Mouse (Mus musculus): ENCODE data around the gene Ccdc157. TPM values are rescaled to one million over a fixed set of nuclear protein-coding genes. Genes with fewer than 3 reads are reported as not detected.
"Not testable (repeated sequence)": the region's sequence is repeated elsewhere in the genome, so short reads cannot be mapped to it uniquely, and the experiment has no call there.

Gene Ccdc157
- total RNA-seq, 2 experiments from 2014 or later: 0.42 to 5.8 TPM

GRCm38 (mm10) chr11:4134986-4135935, 24.8 kb downstream of the Ccdc157 start, which contains the start of gene Rnf215:
Gene Rnf215, plus strand, starts transcription at chr11:4135202.
- ATAC-seq (replicated peaks; ENCODE audit: low FRiP score, poor library complexity, severe bottlenecking): peak; percentile 83

GRCm38 (mm10) chr11:4134400-4134799, 25.7 kb downstream of the Ccdc157 start:
- ATAC-seq (replicated peaks; ENCODE audit: low FRiP score, poor library complexity, severe bottlenecking): no peak

GRCm38 (mm10) chr11:4133450-4133849, 26.6 kb downstream of the Ccdc157 start:
- ATAC-seq (replicated peaks; ENCODE audit: low FRiP score, poor library complexity, severe bottlenecking): no peak

- 0 out of 2 replicates have a peak, but pooled peaks have one; percentile 39 for ATAC-seq (replicated peaks; ENCODE audit: low FRiP score, poor library complexity, severe bottlenecking)
Measured at GRCm38 (mm10) chr11:4128461-4128860, 31.6 kb downstream of the Ccdc157 start.

GRCm38 (mm10) chr11:4127059-4127458, 33.0 kb downstream of the Ccdc157 start:
- no peak for ATAC-seq (replicated peaks; ENCODE audit: low FRiP score, poor library complexity, severe bottlenecking)

- ATAC-seq (replicated peaks; ENCODE audit: low FRiP score, poor library complexity, severe bottlenecking): peak; percentile 71
Measured at GRCm38 (mm10) chr11:4123922-4124321, 36.2 kb downstream of the Ccdc157 start.

GRCm38 (mm10) chr11:4122742-4123579, 37.1 kb downstream of the Ccdc157 start, which contains the start of gene Sec14l2:
Gene Sec14l2, minus strand, starts transcription at chr11:4123415.
- ATAC-seq (replicated peaks; ENCODE audit: low FRiP score, poor library complexity, severe bottlenecking): peak; percentile 28; the same call in 1 of the 2 replicates

GRCm38 (mm10) chr11:4122226-4122625, 37.9 kb downstream of the Ccdc157 start:
- no peak for ATAC-seq (replicated peaks; ENCODE audit: low FRiP score, poor library complexity, severe bottlenecking)

- ATAC-seq (replicated peaks; ENCODE audit: low FRiP score, poor library complexity, severe bottlenecking): no peak
Measured at GRCm38 (mm10) chr11:4121691-4122090, 38.4 kb downstream of the Ccdc157 start.

GRCm38 (mm10) chr11:4119635-4120034, 40.5 kb downstream of the Ccdc157 start:
- ATAC-seq (replicated peaks; ENCODE audit: low FRiP score, poor library complexity, severe bottlenecking): no peak

GRCm38 (mm10) chr11:4118081-4118921, 41.8 kb downstream of the Ccdc157 start:
- peak; percentile 68 for ATAC-seq (replicated peaks; ENCODE audit: low FRiP score, poor library complexity, severe bottlenecking)

- peak; percentile 55 for ATAC-seq (replicated peaks; ENCODE audit: low FRiP score, poor library complexity, severe bottlenecking)
Measured at GRCm38 (mm10) chr11:4117372-4118071, 42.6 kb downstream of the Ccdc157 start.

- peak; percentile 52 for ATAC-seq (replicated peaks; ENCODE audit: low FRiP score, poor library complexity, severe bottlenecking)
Measured at GRCm38 (mm10) chr11:4116458-4117141, 43.5 kb downstream of the Ccdc157 start.

- ATAC-seq (replicated peaks; ENCODE audit: low FRiP score, poor library complexity, severe bottlenecking): no peak
Measured at GRCm38 (mm10) chr11:4115407-4115806, 44.7 kb downstream of the Ccdc157 start.

- ATAC-seq (replicated peaks; ENCODE audit: low FRiP score, poor library complexity, severe bottlenecking): not testable (repeated sequence)
Measured at GRCm38 (mm10) chr11:4114541-4114940, 45.6 kb downstream of the Ccdc157 start.

- no peak for ATAC-seq (replicated peaks; ENCODE audit: low FRiP score, poor library complexity, severe bottlenecking)
Measured at GRCm38 (mm10) chr11:4113970-4114369, 46.1 kb downstream of the Ccdc157 start.

- no peak for ATAC-seq (replicated peaks; ENCODE audit: low FRiP score, poor library complexity, severe bottlenecking)
Measured at GRCm38 (mm10) chr11:4113496-4113895, 46.6 kb downstream of the Ccdc157 start.

- no peak for ATAC-seq (replicated peaks; ENCODE audit: low FRiP score, poor library complexity, severe bottlenecking)
Measured at GRCm38 (mm10) chr11:4112861-4113260, 47.2 kb downstream of the Ccdc157 start.

All from erythroid progenitor cell, adult 5-6 weeks (primary cell).